ENCODE assay signal across 21 mouse cellular contexts in genomic region chr19:8011596-8011995, GRCm38 (mm10). TPM values are rescaled to one million over a fixed set of nuclear protein-coding genes. Genes with fewer than 3 reads are reported as not detected.
DNase-seq lines count a peak whose midpoint lies in the region; TF ChIP-seq lines count a peak whose summit lies in the region.
"Not testable (repeated sequence)": the region's sequence is repeated elsewhere in the genome, so short reads cannot be mapped to it uniquely, and the experiment has no call there.
"Had no signal": no experiment of that assay in that cellular context is flagged by ENCODE, and none has a peak within 500 bp of the region (broad histone marks: within the 10 kb centered on the region; RNA-seq: fewer than 3 reads in every experiment).

No protein-coding gene starts in this region.

- not testable (repeated sequence) for H3K27me3 ChIP-seq in MEL (ENCODE audit: control insufficient read depth in 1 of 2, insufficient read depth in 2 of 2, low read length in 2 of 2); myocyte (ENCODE audit: control insufficient read depth, insufficient read depth, insufficient read length); splenic B cell, adult 2 months (ENCODE audit: control insufficient read depth, insufficient read depth, low read length, poor library complexity, severe bottlenecking)

- not testable (repeated sequence) for H3K9ac ChIP-seq in MEL (ENCODE audit: control insufficient read depth, low read depth, low read length, poor library complexity, severe bottlenecking)

- not testable (repeated sequence) for H3K4me3 ChIP-seq in MEL (ENCODE audit: control insufficient read depth in 1 of 2, insufficient read depth in 1 of 2, low read depth in 2 of 2, low read length in 2 of 2); myocyte

- TF ChIP-seq CTCF in MEL (IDR thresholded peaks at IDR 0.05 in 2 of 3, conservative IDR thresholded peaks at IDR 0.05 in 1 of 3; ENCODE audit: control insufficient read depth in 1 of 3, insufficient read depth in 1 of 3, low read depth in 2 of 3, low read length in 3 of 3, poor library complexity in 1 of 3, severe bottlenecking in 1 of 3) = not testable (repeated sequence)

- peak overlapping the region; percentile 18 for H3K4me2 ChIP-seq in myocyte (ENCODE audit: low read depth)

- not testable (repeated sequence) for H3K27ac ChIP-seq in MEL (ENCODE audit: control insufficient read depth, low read depth, low read length)

- not testable (repeated sequence) for H3K9me3 ChIP-seq in MEL (replicated peaks; ENCODE audit: insufficient read depth, low read length)

- H3K79me2 ChIP-seq in MEL (ENCODE audit: control insufficient read depth, insufficient read depth, low read length, poor library complexity); myocyte (ENCODE audit: control insufficient read depth, insufficient read depth): not testable (repeated sequence)

- H3K4me1 ChIP-seq in MEL (ENCODE audit: control insufficient read depth in 1 of 2, insufficient read depth in 2 of 2, low read length in 2 of 2) = not testable (repeated sequence)

- H3ac ChIP-seq in myocyte (ENCODE audit: control insufficient read depth, insufficient read length) = not testable (repeated sequence)

- peak; percentile 11 for DNase-seq in 416B (ENCODE audit: low read depth)
- peak; percentile 7 for DNase-seq in A20 (ENCODE audit: low read depth, low spot score)
- DNase-seq in B cell, adult 2 months = peak; percentile 56 to 65
- peak; percentile 27 for DNase-seq in MEL (ENCODE audit: low read depth, low spot score)
- DNase-seq in monocyte, adult 2 months (ENCODE audit: low read depth in 1 of 2, low spot score in 2 of 2) = peak; percentile 10 to 41
- peak; percentile 40 for DNase-seq in splenic B cell, adult 2 months (ENCODE audit: low read depth, low spot score)

- not testable (repeated sequence) for TF ChIP-seq RAD21 in MEL (IDR thresholded peaks at IDR 0.05; ENCODE audit: low read depth, low read length)

- not testable (repeated sequence) for TF ChIP-seq EP300 in MEL (IDR thresholded peaks at IDR 0.05; ENCODE audit: low read depth in 1 of 2, low read length in 2 of 2)

- not testable (repeated sequence) for TF ChIP-seq POLR2A in MEL (IDR thresholded peaks at IDR 0.05; ENCODE audit: control insufficient read depth in 1 of 2, insufficient read depth in 1 of 2, low read depth in 1 of 2, low read length in 2 of 2, poor library complexity in 1 of 2); myocyte (IDR thresholded peaks at IDR 0.05; ENCODE audit: insufficient read length, low read depth)

- H3K36me3 ChIP-seq in MEL (ENCODE audit: control insufficient read depth in 1 of 2, insufficient read depth in 2 of 2, low read length in 2 of 2); myocyte (ENCODE audit: control insufficient read depth, insufficient read depth); splenic B cell, adult 2 months (ENCODE audit: control insufficient read depth, insufficient read depth, low read length, poor library complexity, severe bottlenecking): not testable (repeated sequence)

RNA-seq across cellular contexts. Expression of gene Slc22a27, which starts 45.8 kb away (rescaled TPM):
- not detected in 2 replicates for total RNA-seq in MEL (2012; rRNA removed)
- polyA plus RNA-seq in MEL (2012; ENCODE audit: insufficient read depth in 1 of 2, insufficient read length in 2 of 2, low read depth in 1 of 2, low replicate concordance in 2 of 2, missing spikeins in 1 of 2) (not detected), myocyte (2012; fragmentation: generic; extraction: Trizol) (not detected)
- total RNA-seq: adrenal gland, adult 18-20 months; adrenal gland, adult 2 months; adrenal gland, adult 8-10 months; adrenal gland, postnatal 25 days; adrenal gland, postnatal 36 days; CH12.LX; ES-E14; G1E had no signal
- polyA plus RNA-seq: activated CD4-positive, CD25-positive, alpha-beta regulatory T cell, adult 4 months; brain, embryonic 14.5 days; C2C12; CD4-positive, CD25-positive, alpha-beta regulatory T cell, adult 4 months; cerebellum, adult 2 months; G1E; Patski had no signal

Comparison
In these comparisons a context has a peak if more than half of its experiments do, and no peak if none do; other contexts are left out.
1. DNase-seq: peak in every context shown above with its lines; median percentile 60 in B cell, adult 2 months; 40 in splenic B cell, adult 2 months; 27 in MEL; 26 in monocyte, adult 2 months; 11 in 416B; 7 in A20.